Mouse (Mus musculus) adrenal gland, postnatal 4 days (tissue): ENCODE results near the gene Klhl2. TPM values are rescaled to one million over a fixed set of nuclear protein-coding genes. Genes with fewer than 3 reads are reported as not detected.

ENCODE experiments used
- DNase-seq, 2 experiments: peaks; one replicate each; pipeline ENCODE4 v3.0.0; 2021 to 2022; ENCODE audit warnings: low spot score in 2 of 2, mixed read lengths in 2 of 2
- long read RNA-seq, 2 experiments: library from polyadenylated mRNA; stranded (forward); transcript quantifications; one replicate each; pipeline ENCODE4 v2.0.0; 2021
- total RNA-seq, 2 experiments: library from RNA; stranded (reverse); gene quantifications; 2 replicates each; pipeline ENCODE4 v1.2.3; 2021

The Klhl2 gene
- total RNA-seq: 10 to 100 TPM; 36.0 to 38.3 TPM
- long read RNA-seq, experiment 1, transcript Klhl2-201 (15 exons, 3,412 nt): major isoform, 35 of 41 reads
- long read RNA-seq, experiment 1, partial matches to known transcripts: 4 of 41 reads
- long read RNA-seq, experiment 1, other reads (novel, unspliced or antisense): 2 of 41 reads
- long read RNA-seq, experiment 2, transcript Klhl2-201 (15 exons, 3,412 nt): major isoform, 71 of 99 reads
- long read RNA-seq, experiment 2, partial matches to known transcripts: 16 of 99 reads
- long read RNA-seq, experiment 2, other reads (novel, unspliced or antisense): 12 of 99 reads

- DNase-seq: peak; percentile 52 to 54
Measured at GRCm38 (mm10) chr8:64849897-64850541, at the start of gene Klhl2. Gene Klhl2 (minus strand): TSS chr8:64850017.

GRCm38 (mm10) chr8:64898710-64899109 lies 48.9 kb upstream of the Klhl2 start:
- no peak for DNase-seq

DNA sequence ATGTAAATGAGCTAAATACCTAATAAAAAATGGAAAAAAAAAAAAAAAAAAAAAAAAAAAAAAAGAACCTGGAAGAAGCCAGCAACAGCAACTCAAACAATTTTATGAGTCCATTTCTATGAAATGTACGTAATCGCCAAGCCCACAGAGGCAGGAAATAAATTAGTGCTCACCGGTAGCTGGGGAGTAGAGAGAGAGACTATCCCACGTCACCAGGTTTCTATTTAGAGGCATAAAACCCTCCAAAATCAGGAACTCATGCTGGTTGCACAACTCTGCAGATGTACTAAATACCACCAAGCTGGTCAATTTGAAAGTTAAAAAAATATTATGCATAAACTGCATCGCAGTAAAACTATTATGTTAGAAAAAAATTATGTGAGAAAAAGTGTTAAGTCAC lies 46.9 kb upstream of the Klhl2 start:
- no peak for DNase-seq

GRCm38 (mm10) chr8:64880619-64881200 lies 30.9 kb upstream of the Klhl2 start:
- DNase-seq: no peak

DNA sequence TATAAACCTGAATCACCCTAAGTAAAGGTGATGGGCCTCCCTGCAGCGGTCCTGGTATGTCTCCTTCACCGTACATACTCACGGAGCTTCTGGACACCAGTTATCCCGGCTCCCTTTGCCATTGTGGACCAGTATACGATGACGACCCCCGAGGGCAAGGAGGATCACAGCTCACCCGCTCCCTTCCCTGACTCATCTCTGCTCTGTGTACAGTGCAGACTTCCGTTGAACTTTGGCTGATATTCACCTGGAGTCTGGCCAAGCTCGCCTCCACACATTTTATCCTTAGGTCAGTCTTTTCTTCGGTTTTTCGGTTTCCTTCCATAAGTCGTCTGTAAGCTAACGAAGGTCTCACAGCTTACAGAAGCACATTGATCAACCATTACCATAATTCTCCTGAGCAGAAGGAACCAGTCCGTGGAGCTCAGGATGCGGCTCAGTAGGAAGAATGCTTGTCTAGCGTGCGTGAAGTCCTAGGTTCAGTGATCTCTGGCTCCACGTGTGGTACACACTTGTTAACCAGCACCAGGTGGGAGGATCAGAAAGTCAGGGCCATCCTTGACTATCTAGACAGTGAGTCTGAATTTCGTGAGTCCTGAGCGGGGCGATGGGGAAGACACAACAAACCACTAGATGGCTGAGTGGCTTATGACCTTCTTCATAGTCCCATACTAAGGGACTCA lies 28.0 kb upstream of the Klhl2 start:
- no peak for DNase-seq

DNA sequence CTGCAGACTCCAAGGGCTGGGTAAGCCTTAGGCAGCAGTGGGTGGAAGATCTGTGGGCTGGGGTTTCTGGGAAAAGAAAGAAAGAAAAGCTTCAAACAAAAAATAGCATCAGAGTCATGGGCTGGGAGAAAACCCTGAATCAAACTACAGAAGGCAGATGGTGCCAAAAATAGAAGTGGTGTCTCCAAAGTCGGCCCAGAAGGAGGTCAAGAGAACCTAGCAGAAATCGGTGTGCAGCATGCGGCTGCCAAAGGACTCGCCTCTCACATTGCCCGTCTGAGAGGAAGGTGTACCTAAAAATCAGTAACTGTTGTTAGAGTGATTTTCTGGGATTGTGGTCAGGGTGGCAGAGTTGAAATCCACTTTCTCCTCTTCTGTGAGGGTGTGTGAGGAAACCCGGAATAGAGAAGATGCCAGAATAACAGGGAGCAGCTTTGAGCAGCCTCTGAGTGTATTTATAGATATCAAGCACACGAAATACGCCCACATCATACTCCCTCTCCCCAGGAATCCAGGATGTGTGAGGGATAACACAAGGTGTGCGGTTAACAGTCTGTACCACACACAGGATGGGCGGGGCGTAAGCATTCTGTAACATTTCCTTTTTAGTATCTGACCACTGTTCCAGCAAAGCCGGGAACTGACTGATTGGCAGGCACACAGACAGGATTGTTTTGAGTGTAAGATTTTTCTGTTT lies 21.8 kb upstream of the Klhl2 start:
- no peak for DNase-seq

DNA sequence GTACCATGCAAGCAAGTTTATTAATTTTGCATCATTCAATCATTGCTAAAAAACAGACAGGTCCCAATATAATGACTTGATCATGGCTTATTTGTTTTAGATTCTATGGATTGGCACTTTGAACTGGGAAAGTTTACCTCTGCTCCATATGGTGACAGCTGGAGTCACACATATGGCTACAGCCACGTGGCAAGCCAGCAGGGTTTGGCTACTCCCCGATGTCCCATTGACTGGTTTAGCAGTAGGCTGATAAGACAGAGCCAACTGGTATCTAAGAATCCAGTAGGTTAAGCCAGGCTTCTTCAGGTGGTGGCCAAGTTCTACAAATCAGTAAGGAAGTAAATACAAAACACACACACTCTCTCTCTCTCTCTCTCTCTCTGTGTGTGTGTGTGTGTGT lies 20.4 kb upstream of the Klhl2 start:
- DNase-seq: no peak

DNA sequence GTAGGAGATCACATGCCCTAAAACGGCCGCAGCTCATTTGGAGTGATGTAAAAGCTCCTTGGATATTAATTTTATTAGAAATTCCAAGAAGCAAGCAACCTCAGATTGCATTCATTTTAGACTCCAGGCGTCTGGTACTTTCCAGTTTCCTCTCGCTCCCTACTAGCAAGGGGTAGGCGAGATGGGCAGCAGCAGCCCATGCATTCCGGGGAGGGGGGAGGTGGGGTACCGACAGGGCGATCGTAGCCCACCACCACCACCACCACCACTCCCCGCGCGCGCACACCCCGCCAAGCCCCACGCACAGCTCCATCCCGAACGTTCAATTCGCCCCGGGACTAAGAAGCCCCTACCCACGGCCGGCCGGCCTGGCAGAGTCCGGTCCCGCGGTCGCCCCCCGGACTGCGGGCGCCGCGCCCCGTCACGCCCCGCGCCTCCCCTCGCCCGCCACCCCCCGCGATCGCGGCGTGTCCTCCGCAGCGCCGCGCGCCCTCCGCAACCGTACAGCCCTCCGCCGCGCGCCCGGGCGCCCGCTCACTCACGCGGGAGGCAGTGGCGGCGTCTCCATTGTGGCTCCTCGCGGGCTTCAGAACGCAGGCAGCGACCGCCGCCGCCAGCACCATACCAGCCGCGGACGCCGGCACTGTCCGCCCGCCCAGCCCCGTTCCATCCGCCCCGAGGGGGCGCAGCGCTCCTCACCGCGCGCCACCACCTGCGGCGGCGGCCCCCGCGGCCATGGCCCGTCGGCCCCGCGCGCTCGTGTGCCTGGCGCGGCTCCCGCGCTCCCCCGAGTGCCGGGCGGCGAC lies 523 bp downstream of the Klhl2 start:
- no peak for DNase-seq

- DNase-seq: no peak
Measured at GRCm38 (mm10) chr8:64848245-64848785, 1.5 kb downstream of the Klhl2 start.

DNA sequence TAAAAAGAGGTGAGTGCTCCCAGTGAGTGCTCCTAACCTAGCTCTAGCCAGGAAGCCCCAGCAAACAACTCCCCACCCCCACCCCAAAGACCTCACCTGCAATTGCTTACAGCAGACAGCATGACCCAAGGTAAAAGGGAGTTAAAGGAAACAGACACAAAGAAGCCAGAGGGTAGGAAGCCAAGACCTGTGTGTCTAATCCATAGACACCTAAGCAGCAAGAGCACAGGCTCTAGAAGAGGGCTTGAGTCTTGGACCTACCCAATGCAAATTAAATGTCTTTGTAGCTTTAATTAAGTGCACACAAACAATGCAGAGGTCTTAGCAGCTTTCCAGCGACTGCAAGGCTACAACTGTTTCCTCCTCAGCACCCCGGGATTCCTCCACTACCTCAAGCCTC lies 2.2 kb downstream of the Klhl2 start:
- no peak for DNase-seq

DNA sequence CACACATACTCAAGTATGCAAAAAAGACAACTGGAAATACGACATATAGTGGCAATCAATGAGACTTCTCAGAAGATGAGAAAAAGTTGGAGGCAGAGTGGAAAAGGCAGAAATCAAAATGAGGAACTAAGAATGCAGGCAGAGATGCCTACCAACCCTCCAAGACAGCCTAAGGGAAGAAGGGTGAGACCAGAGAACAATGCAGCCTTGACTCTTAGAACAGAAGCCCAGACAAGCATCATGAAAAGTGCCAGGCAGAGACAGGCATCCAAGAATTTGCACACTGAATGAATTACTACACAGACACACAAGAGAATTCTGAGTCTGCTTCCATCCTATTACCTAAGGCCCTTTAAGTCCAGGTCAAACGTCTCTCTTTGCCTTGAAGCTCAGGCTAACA lies 2.6 kb downstream of the Klhl2 start:
- DNase-seq: no peak

DNA sequence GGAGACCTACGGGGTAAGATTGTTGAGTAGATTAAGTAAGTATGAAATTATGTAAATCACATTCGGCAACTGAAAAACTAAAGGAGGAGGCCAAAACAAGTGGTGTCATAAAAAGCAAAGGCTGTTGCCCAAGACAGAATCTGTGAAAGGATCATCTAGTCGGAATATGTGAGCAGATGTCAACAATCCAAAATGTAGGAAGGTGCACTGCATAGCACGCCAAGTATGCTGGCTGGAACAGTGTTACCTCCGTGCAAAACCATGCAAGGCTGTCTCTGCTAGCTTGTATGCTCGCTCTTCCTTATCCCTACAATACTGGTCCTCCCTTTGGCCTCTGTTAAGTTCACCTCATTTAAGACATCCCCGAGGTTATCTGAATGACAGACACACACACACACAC lies 4.5 kb downstream of the Klhl2 start:
- DNase-seq: no peak

- no peak for DNase-seq
Measured at GRCm38 (mm10) chr8:64844043-64844481, 5.8 kb downstream of the Klhl2 start.

DNA sequence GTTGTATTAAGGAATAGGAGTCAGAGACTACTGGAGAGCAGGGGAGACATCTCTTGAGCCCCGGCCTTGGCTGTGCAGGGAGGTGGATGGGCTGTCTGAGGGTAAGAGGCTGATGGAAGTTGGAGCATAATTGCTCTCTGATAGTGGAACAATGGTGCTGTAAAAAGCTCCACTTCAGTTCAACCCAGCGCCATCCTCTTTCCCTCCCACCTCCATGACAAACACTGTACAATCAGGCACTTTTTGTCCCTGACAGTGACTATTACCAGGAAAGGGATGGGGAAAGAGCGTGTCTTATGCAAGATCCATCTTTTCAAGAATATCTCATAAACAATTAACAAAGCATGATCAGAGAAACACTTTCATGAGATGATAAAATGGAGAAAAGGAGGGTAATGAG lies 6.6 kb downstream of the Klhl2 start:
- no peak for DNase-seq

DNA sequence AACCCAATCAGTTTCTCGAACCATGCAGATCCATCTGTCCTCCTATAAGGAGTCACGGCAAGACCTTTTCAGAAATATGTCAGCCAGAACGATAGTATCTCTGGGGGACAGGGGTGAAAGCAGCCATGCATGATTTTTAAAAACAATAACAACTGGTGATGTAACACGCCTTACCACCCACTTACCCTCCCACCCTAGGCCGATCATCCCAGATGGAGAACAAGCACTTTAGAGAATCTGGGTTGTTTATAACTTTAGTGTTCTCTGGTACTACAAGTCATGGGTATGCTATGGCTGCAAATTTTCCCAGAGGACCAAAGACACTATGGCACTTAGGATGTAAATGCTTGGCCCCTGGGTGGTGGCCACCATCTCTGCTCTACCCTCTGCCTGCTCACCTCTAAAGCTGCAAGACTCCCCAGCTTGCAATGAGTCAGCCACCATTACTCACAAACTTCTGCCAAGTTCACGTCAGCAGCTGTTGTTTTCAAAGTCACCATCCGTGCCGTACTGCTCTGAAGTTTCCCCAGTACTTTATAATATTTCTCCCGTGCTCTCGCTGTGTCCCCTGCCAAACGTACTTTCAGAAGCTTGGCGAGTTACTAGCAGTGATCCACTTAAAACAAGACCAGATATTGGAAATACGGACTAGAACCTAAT lies 7.9 kb downstream of the Klhl2 start:
- no peak for DNase-seq

- DNase-seq: no peak
Measured at GRCm38 (mm10) chr8:64839628-64840027, 10.2 kb downstream of the Klhl2 start.

GRCm38 (mm10) chr8:64835475-64836122 lies 14.2 kb downstream of the Klhl2 start:
- DNase-seq: no peak

- DNase-seq: no peak
Measured at GRCm38 (mm10) chr8:64834071-64834877, 15.5 kb downstream of the Klhl2 start.
